Mouse (Mus musculus): Measurements from ENCODE around the gene Plxnb1.

GRCm38 (mm10) chr9:109057543-109057942 is 37.6 kb upstream of the Plxnb1 start:
- no peak for TF ChIP-seq CHD2 (IDR thresholded peaks at IDR 0.05; ENCODE audit: low read length)
- TF ChIP-seq JUND (conservative IDR thresholded peaks at IDR 0.05; ENCODE audit: low read depth, low read length) = no peak
- no peak for TF ChIP-seq HCFC1 (IDR thresholded peaks at IDR 0.05; ENCODE audit: low read depth, low read length)
- no peak for TF ChIP-seq ZMIZ1 (IDR thresholded peaks at IDR 0.05; ENCODE audit: low read depth, low read length)
- TF ChIP-seq POLR2A (IDR thresholded peaks at IDR 0.05; ENCODE audit: low read depth, low read length) = no peak
- no peak for TF ChIP-seq MAZ (IDR thresholded peaks at IDR 0.05; ENCODE audit: low read depth, low read length)
- TF ChIP-seq IRF4 (IDR thresholded peaks at IDR 0.05; ENCODE audit: low read depth, low read length) = no peak
- TF ChIP-seq EP300 (IDR thresholded peaks at IDR 0.05; ENCODE audit: low read length) = no peak
- no peak for TF ChIP-seq CTCF (conservative IDR thresholded peaks at IDR 0.05 in 1 of 2, IDR thresholded peaks at IDR 0.05 in 1 of 2; ENCODE audit: low read depth in 2 of 2, low read length in 2 of 2)
- no peak for TF ChIP-seq SMC3 (IDR thresholded peaks at IDR 0.05; ENCODE audit: low read depth, low read length)
- no peak for TF ChIP-seq ELF1 (IDR thresholded peaks at IDR 0.05; ENCODE audit: low read depth, low read length)

Measured in CH12.LX (cell line).